Mouse (Mus musculus) lung, postnatal 36 days (tissue): Measurements from ENCODE around the gene Plcz1.

Experiments used
- DNase-seq: peaks from one replicate; pipeline ENCODE4 v3.0.0; 2022; ENCODE audit warnings: mixed read lengths

Plcz1 gene

GRCm38 (mm10) chr6:140041357-140041756 is at the start of gene Plcz1:
Plcz1 (minus strand) TSS chr6:140041457.
- no peak for DNase-seq

GRCm38 (mm10) chr6:140089855-140090254 is 48.6 kb upstream of the Plcz1 start:
- DNase-seq, result no peak

- DNase-seq, result no peak
These were observed 40.5 kb upstream of the Plcz1 start for GRCm38 (mm10) chr6:140081739-140082138.

GRCm38 (mm10) chr6:140080933-140081332 is 39.7 kb upstream of the Plcz1 start:
- DNase-seq, result no peak

- no peak for DNase-seq
These were observed 27.9 kb upstream of the Plcz1 start for GRCm38 (mm10) chr6:140069177-140069576.

- DNase-seq, result no peak
These were observed 13.1 kb upstream of the Plcz1 start for GRCm38 (mm10) chr6:140054271-140054928.

GRCm38 (mm10) chr6:140051476-140051875 is 10.2 kb upstream of the Plcz1 start:
- peak; percentile 45 for DNase-seq

- no peak for DNase-seq
These were observed 305 bp downstream of the Plcz1 start, which contains the start of gene Capza3 for GRCm38 (mm10) chr6:140040952-140041351. Capza3 (plus strand) TSS chr6:140041252.

GRCm38 (mm10) chr6:140024404-140024803 is 16.9 kb downstream of the Plcz1 start:
- DNase-seq, result no peak

GRCm38 (mm10) chr6:140005181-140005580 is 36.1 kb downstream of the Plcz1 start:
- DNase-seq, result no peak

- no peak for DNase-seq
These were observed 51.7 kb downstream of the Plcz1 start for GRCm38 (mm10) chr6:139989597-139989996.

GRCm38 (mm10) chr6:139989075-139989474 is 52.2 kb downstream of the Plcz1 start:
- DNase-seq, result no peak

GRCm38 (mm10) chr6:139986564-139986963 is 54.7 kb downstream of the Plcz1 start:
- no peak for DNase-seq

GRCm38 (mm10) chr6:139984069-139984468 is 57.2 kb downstream of the Plcz1 start:
- no peak for DNase-seq

- no peak for DNase-seq
These were observed 60.2 kb downstream of the Plcz1 start for GRCm38 (mm10) chr6:139981061-139981460.

- peak; percentile 7 for DNase-seq
These were observed 63.1 kb downstream of the Plcz1 start for GRCm38 (mm10) chr6:139978114-139978513.

GRCm38 (mm10) chr6:139974668-139975067 is 66.6 kb downstream of the Plcz1 start:
- DNase-seq, result no peak

GRCm38 (mm10) chr6:139971608-139972298 is 69.5 kb downstream of the Plcz1 start:
- no peak for DNase-seq

GRCm38 (mm10) chr6:139966684-139967083 is 74.6 kb downstream of the Plcz1 start:
- DNase-seq, result no peak

GRCm38 (mm10) chr6:139964895-139965294 is 76.4 kb downstream of the Plcz1 start:
- no peak for DNase-seq

GRCm38 (mm10) chr6:139963775-139964174 is 77.5 kb downstream of the Plcz1 start:
- DNase-seq, result peak; percentile 26

- peak; percentile 9 for DNase-seq
These were observed 83.6 kb downstream of the Plcz1 start for GRCm38 (mm10) chr6:139957531-139958241.

- peak; percentile 45 for DNase-seq
These were observed 87.7 kb downstream of the Plcz1 start for GRCm38 (mm10) chr6:139953596-139953995.
